Mouse (Mus musculus) testis, adult 2 months (tissue): Measurements from ENCODE around the gene Gpr65.

ENCODE experiments used
- CTCF ChIP-seq: fragments of 200-500 bp; IDR thresholded peaks from 2 replicates; pipeline ENCODE4 v1.5.1; 2012; ENCODE audit warnings: low read depth, mild to moderate bottlenecking, inconsistent platforms, low read length, moderate library complexity; ENCODE audit not compliant: control insufficient read depth, insufficient read depth, insufficient replicate concordance
- POLR2A ChIP-seq: fragments of 200-500 bp; IDR thresholded peaks from 2 replicates; pipeline ENCODE4 v1.6.1; 2012; ENCODE audit warnings: low read depth, mild to moderate bottlenecking, inconsistent platforms, low read length, moderate library complexity; ENCODE audit not compliant: control insufficient read depth

- TF ChIP-seq CTCF (no peak), POLR2A (no peak)
Observed at GRCm38 (mm10) chr12:98272433-98272832, 4.0 kb downstream of the Gpr65 start.
